Mouse (Mus musculus): ENCODE results near the gene Cep128.

- TF ChIP-seq MAX (IDR thresholded peaks at IDR 0.05) (no peak), CTCF (IDR thresholded peaks at IDR 0.05; ENCODE audit: control insufficient read depth, insufficient read depth, insufficient read length) (no peak), USF1 (IDR thresholded peaks at IDR 0.05; ENCODE audit: low read depth) (no peak)
Measured at GRCm38 (mm10) chr12:91189111-91189510, 195.1 kb downstream of the Cep128 start.
